Mouse (Mus musculus) heart, adult 18-20 months (tissue): Measurements from ENCODE around the gene Rdh9. TPM values are rescaled to one million over a fixed set of nuclear protein-coding genes. Genes with fewer than 3 reads are reported as not detected.

Experiments used
- total RNA-seq, 2 experiments: library from RNA; stranded (reverse); gene quantifications; 2 replicates each; pipeline ENCODE4 v1.2.3; 2021

Gene Rdh9
- total RNA-seq, 2 experiments from 2014 or later = not detected

Other genes with a start within 250 kb of the Rdh9 start
- under 1 TPM; 0.35 to 0.39 TPM for gene Nxph4, start 241.8 kb upstream of the Rdh9 start, total RNA-seq
- 10 to 100 TPM; 65.2 to 69.7 TPM for gene Lrp1, start 155.2 kb upstream of the Rdh9 start, total RNA-seq
- 10 to 100 TPM; 45.2 to 45.7 TPM for gene Stat6, start 133.4 kb upstream of the Rdh9 start, total RNA-seq
- 1 to 10 TPM; 3.6 to 3.8 TPM for gene Nemp1, start 109.5 kb upstream of the Rdh9 start, total RNA-seq
- gene Nab2, start 107.8 kb upstream of the Rdh9 start, total RNA-seq = 1 to 10 TPM; 4.8 to 5.3 TPM
- under 1 TPM in 1 of 2 experiments, not detected in 1; 0.08 TPM for gene Myo1a, start 71.2 kb upstream of the Rdh9 start, total RNA-seq
- gene Tac2, start 51.9 kb upstream of the Rdh9 start, total RNA-seq = not detected
- 1 to 10 TPM; 6.8 to 7.6 TPM for gene Zbtb39, start 36.8 kb upstream of the Rdh9 start, total RNA-seq
- 1 to 10 TPM; 3.3 to 3.5 TPM for gene Gpr182, start 24.7 kb upstream of the Rdh9 start, total RNA-seq
- under 1 TPM; 0.07 to 0.10 TPM for gene Rdh1, start 16.7 kb upstream of the Rdh9 start, total RNA-seq
- under 1 TPM in 1 of 2 experiments, not detected in 1; 0.10 TPM for gene Rdh16f1, start 16.6 kb upstream of the Rdh9 start, total RNA-seq
- under 1 TPM in 1 of 2 experiments, not detected in 1; 0.10 TPM for gene Rdh16, start 24.8 kb downstream of the Rdh9 start, total RNA-seq
- not detected for gene Rdh19, start 73.5 kb downstream of the Rdh9 start, total RNA-seq
- gene Rdh16f2, start 90.1 kb downstream of the Rdh9 start, total RNA-seq = not detected
- not detected for gene Rdh7, start 112.4 kb downstream of the Rdh9 start, total RNA-seq
- not detected for gene Sdr9c7, start 122.1 kb downstream of the Rdh9 start, total RNA-seq
- not detected for gene Hsd17b6, start 231.2 kb downstream of the Rdh9 start, total RNA-seq
- gene Prim1, start 238.8 kb downstream of the Rdh9 start, total RNA-seq = 1 to 10 TPM; 1.5 to 2.2 TPM